15 mouse cellular contexts compared by ENCODE assay signal in genomic region chr13:46459546-46459945, GRCm38 (mm10). TPM values are rescaled to one million over a fixed set of nuclear protein-coding genes. Genes with fewer than 3 reads are reported as not detected.
"Had no signal": no experiment of that assay in that cellular context is flagged by ENCODE, and none has a peak within 500 bp of the region (broad histone marks: within the 10 kb centered on the region; RNA-seq: fewer than 3 reads in every experiment).

No protein-coding gene starts in this region.

- H3K4me2 ChIP-seq: limb, embryonic 15.5 days; midbrain, embryonic 12.5 days had no signal

- H3K27me3 ChIP-seq: limb, embryonic 15.5 days; midbrain, embryonic 12.5 days had no signal

- H3K36me3 ChIP-seq: limb, embryonic 15.5 days; midbrain, embryonic 12.5 days had no signal

- H3K9me3 ChIP-seq: limb, embryonic 15.5 days; midbrain, embryonic 12.5 days had no signal

- DNase-seq: kidney, adult 9 months; kidney, postnatal 36 days; layer of hippocampus, adult 9-11 months; layer of hippocampus, postnatal 36 days; lung, adult 18-20 months; retina, postnatal 1 day; right cerebral cortex, postnatal 4 days; spleen, adult 18-20 months; thymus, adult 18-20 months; thymus, postnatal 14 days had no signal

- H3K4me1 ChIP-seq: limb, embryonic 15.5 days; midbrain, embryonic 12.5 days had no signal

- H3K9ac ChIP-seq: limb, embryonic 15.5 days; liver, embryonic 14.5 days; midbrain, embryonic 12.5 days had no signal

- H3K4me3 ChIP-seq: limb, embryonic 15.5 days; midbrain, embryonic 12.5 days had no signal

- H3K27ac ChIP-seq: kidney, postnatal 0 days; limb, embryonic 15.5 days; liver, embryonic 14.5 days; midbrain, embryonic 12.5 days had no signal

RNA-seq across cellular contexts. Expression of gene Rbm24, which starts 41.3 kb away (rescaled TPM):
- total RNA-seq: megakaryocyte-erythroid progenitor cell, adult 5-6 weeks had no signal
